Mouse (Mus musculus): ENCODE results near the gene Itprip. TPM values are rescaled to one million over a fixed set of nuclear protein-coding genes. Genes with fewer than 3 reads are reported as not detected.

The Itprip gene
- polyA plus RNA-seq, 1 experiment from 2014 or later = 20.3 TPM

GRCm38 (mm10) chr19:47886617-47887016, 32.5 kb downstream of the Itprip start:
- Histone ChIP-seq H3K4me1 (ENCODE audit: control insufficient read depth, insufficient read depth, low read length) (peaks cover 21% of the 10 kb centered on the region; the same call in 1 of the 2 replicates), H3K4me2 (ENCODE audit: low read depth, severe bottlenecking) (no peak overlapping the region), H3K27ac (replicated peaks; ENCODE audit: low read depth, low read length) (no peak overlapping the region), H3K9me3 (ENCODE audit: control insufficient read depth, low read length) (no peaks in the 10 kb centered on the region), H3K36me3 (ENCODE audit: control insufficient read depth, insufficient read depth, low read length) (no peaks in the 10 kb centered on the region), H3K27me3 (ENCODE audit: control insufficient read depth, insufficient read depth, low read length) (no peaks in the 10 kb centered on the region), H3K4me3 (ENCODE audit: low read depth, low read length) (no peak overlapping the region), H3K9ac (ENCODE audit: low read length) (no peak overlapping the region)
- WGBS = 46% methylated on average over 7 of the region's 7 CpGs
- ATAC-seq (ENCODE audit: insufficient number of reproducible peaks, low FRiP score, low TSS enrichment, low read depth) (no peak), DNase-seq (ENCODE audit: low spot score) (no peak)

DNA sequence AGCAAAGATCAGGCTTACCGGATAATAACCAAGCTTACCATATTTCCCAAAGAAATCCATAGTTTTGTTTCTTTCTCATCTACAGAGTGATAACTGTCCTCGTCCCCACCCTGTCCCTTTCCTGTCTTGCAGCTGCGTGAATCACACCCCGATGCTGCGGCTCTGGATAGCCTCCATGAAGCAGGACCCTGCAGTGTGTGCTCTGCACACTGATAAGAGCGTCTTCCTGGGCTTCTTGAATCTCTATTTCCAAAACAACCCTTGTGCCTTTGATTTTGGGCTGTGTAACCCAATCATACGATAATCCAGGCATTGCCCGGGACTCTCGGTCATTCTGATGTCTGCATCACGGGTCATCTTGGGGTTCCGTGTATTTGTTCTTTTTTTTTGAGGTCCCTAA, 33.2 kb downstream of the Itprip start:
- WGBS = 85% methylated on average over 11 of the region's 11 CpGs
- Histone ChIP-seq H3K4me2 (ENCODE audit: low read depth, severe bottlenecking) (no peak overlapping the region), H3K9me3 (ENCODE audit: control insufficient read depth, low read length) (no peaks in the 10 kb centered on the region), H3K4me1 (ENCODE audit: control insufficient read depth, insufficient read depth, low read length) (peaks cover 19% of the 10 kb centered on the region; the same call in 1 of the 2 replicates), H3K36me3 (ENCODE audit: control insufficient read depth, insufficient read depth, low read length) (no peaks in the 10 kb centered on the region), H3K27ac (replicated peaks; ENCODE audit: low read depth, low read length) (no peak overlapping the region), H3K27me3 (ENCODE audit: control insufficient read depth, insufficient read depth, low read length) (no peaks in the 10 kb centered on the region), H3K4me3 (ENCODE audit: low read depth, low read length) (no peak overlapping the region), H3K9ac (ENCODE audit: low read length) (no peak overlapping the region)
- ATAC-seq (ENCODE audit: insufficient number of reproducible peaks, low FRiP score, low TSS enrichment, low read depth) (no peak), DNase-seq (ENCODE audit: low spot score) (no peak)

DNA sequence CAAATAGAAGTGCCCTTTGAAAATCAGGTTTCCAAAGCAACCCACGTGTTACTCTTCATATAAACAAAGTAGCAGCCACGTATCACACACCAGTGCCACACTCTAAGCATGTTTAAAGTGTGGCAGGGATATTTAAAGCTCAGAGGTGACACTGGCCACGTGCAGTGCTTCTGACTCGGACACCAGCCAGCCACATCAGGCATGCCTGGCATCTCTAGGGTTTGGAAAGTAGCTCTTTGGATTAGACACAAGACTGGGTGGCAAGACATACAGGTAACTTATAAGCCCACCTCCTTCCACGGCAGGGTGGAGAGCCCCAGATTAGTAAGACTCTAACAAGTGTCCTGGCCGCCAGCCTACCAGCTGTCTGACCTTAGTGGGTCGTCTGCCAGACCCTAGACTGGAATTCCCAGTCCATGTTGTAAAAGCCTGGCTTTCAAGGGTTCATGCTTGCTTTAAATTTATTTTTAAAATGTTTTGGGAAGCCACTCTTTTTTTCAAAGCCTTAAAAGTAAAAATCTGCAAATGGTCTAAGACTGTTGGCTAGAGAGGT, 33.8 kb downstream of the Itprip start:
- H3K4me3 ChIP-seq (ENCODE audit: low read depth, low read length) = no peak overlapping the region
- H3K4me2 ChIP-seq (ENCODE audit: low read depth, severe bottlenecking) = no peak overlapping the region
- WGBS = 54% methylated on average over 7 of the region's 7 CpGs
- no peaks in the 10 kb centered on the region for H3K36me3 ChIP-seq (ENCODE audit: control insufficient read depth, insufficient read depth, low read length)
- no peaks in the 10 kb centered on the region for H3K27me3 ChIP-seq (ENCODE audit: control insufficient read depth, insufficient read depth, low read length)
- H3K4me1 ChIP-seq (ENCODE audit: control insufficient read depth, insufficient read depth, low read length) = peaks cover 19% of the 10 kb centered on the region; the same call in 1 of the 2 replicates
- ATAC-seq (ENCODE audit: insufficient number of reproducible peaks, low FRiP score, low TSS enrichment, low read depth) (no peak), DNase-seq (ENCODE audit: low spot score) (no peak)
- no peak overlapping the region for H3K27ac ChIP-seq (replicated peaks; ENCODE audit: low read depth, low read length)
- no peaks in the 10 kb centered on the region for H3K9me3 ChIP-seq (ENCODE audit: control insufficient read depth, low read length)
- no peak overlapping the region for H3K9ac ChIP-seq (ENCODE audit: low read length)

- H3K4me2 ChIP-seq (ENCODE audit: low read depth, severe bottlenecking) = no peak overlapping the region
- H3K9me3 ChIP-seq (ENCODE audit: control insufficient read depth, low read length) = no peaks in the 10 kb centered on the region
- DNase-seq (ENCODE audit: low spot score) = no peak
- H3K27me3 ChIP-seq (ENCODE audit: control insufficient read depth, insufficient read depth, low read length) = no peaks in the 10 kb centered on the region
- H3K9ac ChIP-seq (ENCODE audit: low read length) = no peak overlapping the region
- no peak overlapping the region for H3K4me3 ChIP-seq (ENCODE audit: low read depth, low read length)
- peaks cover 14% of the 10 kb centered on the region; the same call in 1 of the 2 replicates for H3K4me1 ChIP-seq (ENCODE audit: control insufficient read depth, insufficient read depth, low read length)
- no peaks in the 10 kb centered on the region for H3K36me3 ChIP-seq (ENCODE audit: control insufficient read depth, insufficient read depth, low read length)
- no peak overlapping the region for H3K27ac ChIP-seq (replicated peaks; ENCODE audit: low read depth, low read length)
- WGBS = 81% methylated on average over 13 of the region's 13 CpGs
- ATAC-seq (ENCODE audit: insufficient number of reproducible peaks, low FRiP score, low TSS enrichment, low read depth) = no peak
Measured at GRCm38 (mm10) chr19:47884296-47885085, 34.6 kb downstream of the Itprip start.

DNA sequence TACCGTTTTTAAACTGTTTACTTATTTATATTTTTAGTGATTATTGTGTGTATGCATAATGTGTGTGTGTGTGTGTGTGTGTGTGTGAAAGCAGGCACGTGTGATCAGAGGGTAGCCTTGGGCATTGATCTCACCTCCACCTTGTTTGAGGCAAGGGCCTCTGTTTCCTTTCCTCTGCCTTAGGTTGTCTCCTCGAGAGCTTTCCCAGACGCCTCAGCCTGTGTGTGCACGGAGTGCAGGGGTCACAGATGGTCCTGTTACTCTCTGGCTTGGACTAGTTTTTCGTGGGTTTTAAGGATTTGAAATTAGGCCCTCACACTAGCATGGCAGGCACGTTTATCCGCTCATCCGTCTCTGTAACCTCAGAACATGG, 36.2 kb downstream of the Itprip start:
- no peak overlapping the region for H3K4me3 ChIP-seq (ENCODE audit: low read depth, low read length)
- H3K9me3 ChIP-seq (ENCODE audit: control insufficient read depth, low read length) = no peaks in the 10 kb centered on the region
- no peak overlapping the region for H3K27ac ChIP-seq (replicated peaks; ENCODE audit: low read depth, low read length)
- 40% methylated on average over 9 of the region's 9 CpGs for WGBS
- no peaks in the 10 kb centered on the region for H3K36me3 ChIP-seq (ENCODE audit: control insufficient read depth, insufficient read depth, low read length)
- H3K4me2 ChIP-seq (ENCODE audit: low read depth, severe bottlenecking) = no peak overlapping the region
- DNase-seq (ENCODE audit: low spot score) = no peak
- H3K4me1 ChIP-seq (ENCODE audit: control insufficient read depth, insufficient read depth, low read length) = peaks cover 14% of the 10 kb centered on the region; the same call in 1 of the 2 replicates
- no peaks in the 10 kb centered on the region for H3K27me3 ChIP-seq (ENCODE audit: control insufficient read depth, insufficient read depth, low read length)
- H3K9ac ChIP-seq (ENCODE audit: low read length) = no peak overlapping the region
- peak; percentile 62; the same call in 1 of the 2 replicates for ATAC-seq (ENCODE audit: insufficient number of reproducible peaks, low FRiP score, low TSS enrichment, low read depth)

GRCm38 (mm10) chr19:47882151-47882881, 36.8 kb downstream of the Itprip start:
- H3K27me3 ChIP-seq (ENCODE audit: control insufficient read depth, insufficient read depth, low read length) = no peaks in the 10 kb centered on the region
- no peaks in the 10 kb centered on the region for H3K36me3 ChIP-seq (ENCODE audit: control insufficient read depth, insufficient read depth, low read length)
- ATAC-seq (ENCODE audit: insufficient number of reproducible peaks, low FRiP score, low TSS enrichment, low read depth) (peak; percentile 48; the same call in 1 of the 2 replicates), DNase-seq (ENCODE audit: low spot score) (peak; percentile 95)
- no peak overlapping the region for H3K27ac ChIP-seq (replicated peaks; ENCODE audit: low read depth, low read length)
- H3K9me3 ChIP-seq (ENCODE audit: control insufficient read depth, low read length) = no peaks in the 10 kb centered on the region
- WGBS = 26% methylated on average over 11 of the region's 11 CpGs
- no peak overlapping the region for H3K9ac ChIP-seq (ENCODE audit: low read length)
- no peak overlapping the region for H3K4me3 ChIP-seq (ENCODE audit: low read depth, low read length)
- no peak overlapping the region for H3K4me2 ChIP-seq (ENCODE audit: low read depth, severe bottlenecking)
- peaks cover 14% of the 10 kb centered on the region; the same call in 1 of the 2 replicates for H3K4me1 ChIP-seq (ENCODE audit: control insufficient read depth, insufficient read depth, low read length)

DNA sequence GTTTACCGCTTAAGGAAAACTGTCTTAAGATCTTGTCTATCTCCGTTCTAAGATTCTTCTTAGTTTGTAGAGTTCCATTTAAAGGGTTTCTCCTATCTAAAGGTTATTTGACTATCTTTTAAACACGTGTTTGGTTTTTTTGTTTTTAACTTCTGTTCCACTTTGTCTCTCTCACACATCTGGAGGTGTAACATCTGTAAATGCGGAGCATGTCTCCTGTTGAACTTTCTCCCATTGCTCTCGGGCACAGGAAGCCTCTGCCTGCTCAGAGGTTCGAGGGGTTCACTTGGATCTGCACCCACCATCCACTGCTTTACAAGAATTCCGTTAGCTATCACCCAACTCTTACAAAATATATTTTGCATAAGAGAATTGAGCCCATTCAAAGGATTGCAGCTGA, 37.6 kb downstream of the Itprip start:
- H3K27ac ChIP-seq (replicated peaks; ENCODE audit: low read depth, low read length) = no peak overlapping the region
- WGBS = 80% methylated on average over 7 of the region's 7 CpGs
- peaks cover 10% of the 10 kb centered on the region; the same call in 1 of the 2 replicates for H3K4me1 ChIP-seq (ENCODE audit: control insufficient read depth, insufficient read depth, low read length)
- no peaks in the 10 kb centered on the region for H3K36me3 ChIP-seq (ENCODE audit: control insufficient read depth, insufficient read depth, low read length)
- no peaks in the 10 kb centered on the region for H3K9me3 ChIP-seq (ENCODE audit: control insufficient read depth, low read length)
- H3K4me2 ChIP-seq (ENCODE audit: low read depth, severe bottlenecking) = no peak overlapping the region
- no peaks in the 10 kb centered on the region for H3K27me3 ChIP-seq (ENCODE audit: control insufficient read depth, insufficient read depth, low read length)
- no peak for ATAC-seq (ENCODE audit: insufficient number of reproducible peaks, low FRiP score, low TSS enrichment, low read depth)
- H3K9ac ChIP-seq (ENCODE audit: low read length) = no peak overlapping the region
- no peak for DNase-seq (ENCODE audit: low spot score)
- H3K4me3 ChIP-seq (ENCODE audit: low read depth, low read length) = no peak overlapping the region

DNA sequence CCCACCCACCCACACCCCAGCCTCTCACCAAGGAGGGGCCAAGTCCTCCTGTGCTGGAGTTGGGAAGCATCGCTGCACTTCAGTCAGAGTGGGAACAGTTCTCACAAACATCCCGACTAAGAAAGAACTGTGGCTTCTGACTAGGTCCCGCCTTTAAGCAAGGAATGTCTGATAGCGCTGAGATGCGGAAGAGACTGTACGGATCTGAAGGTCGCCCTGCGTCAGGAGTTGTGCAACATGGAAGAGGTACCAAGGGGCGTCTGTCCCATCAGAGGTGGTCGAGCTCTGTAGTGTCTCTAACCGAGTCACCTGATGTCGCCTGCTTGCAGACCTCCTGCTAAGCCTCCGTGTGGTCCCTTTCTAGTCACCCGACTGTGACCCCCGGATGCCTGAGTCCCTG, 42.8 kb downstream of the Itprip start:
- 74% methylated on average over 15 of the region's 15 CpGs for WGBS
- Histone ChIP-seq H3K9me3 (ENCODE audit: control insufficient read depth, low read length) (no peaks in the 10 kb centered on the region), H3K4me3 (ENCODE audit: low read depth, low read length) (no peak overlapping the region), H3K4me1 (ENCODE audit: control insufficient read depth, insufficient read depth, low read length) (no peaks in the 10 kb centered on the region), H3K9ac (ENCODE audit: low read length) (no peak overlapping the region), H3K36me3 (ENCODE audit: control insufficient read depth, insufficient read depth, low read length) (no peaks in the 10 kb centered on the region), H3K27me3 (ENCODE audit: control insufficient read depth, insufficient read depth, low read length) (no peaks in the 10 kb centered on the region), H3K4me2 (ENCODE audit: low read depth, severe bottlenecking) (no peak overlapping the region), H3K27ac (replicated peaks; ENCODE audit: low read depth, low read length) (no peak overlapping the region)
- no peak for ATAC-seq (ENCODE audit: insufficient number of reproducible peaks, low FRiP score, low TSS enrichment, low read depth)
- no peak for DNase-seq (ENCODE audit: low spot score)

All from limb, embryonic 11.5 days (tissue).